Mouse (Mus musculus) layer of hippocampus, postnatal 25 days (tissue): Measurements from ENCODE around the gene Surf6. TPM values are rescaled to one million over a fixed set of nuclear protein-coding genes. Genes with fewer than 3 reads are reported as not detected.
"Not testable (repeated sequence)": the region's sequence is repeated elsewhere in the genome, so short reads cannot be mapped to it uniquely, and the experiment has no call there.

ENCODE experiments used
- DNase-seq, 2 experiments: peaks; one replicate each; pipeline ENCODE4 v3.0.0; 2022; ENCODE audit warnings: mixed read lengths in 2 of 2, low spot score in 1 of 2; ENCODE audit errors: extremely low spot score in 1 of 2
- total RNA-seq, 2 experiments: library from RNA; stranded (reverse); gene quantifications; 2 replicates each; pipeline ENCODE4 v1.2.3; 2021

Gene Surf6
- total RNA-seq, 2 experiments from 2014 or later: 25.1 to 26.4 TPM

GRCm38 (mm10) chr2:26914148-26914941, 11.7 kb upstream of the Surf6 start:
- no peak for DNase-seq

- DNase-seq: no peak
Measured at GRCm38 (mm10) chr2:26913416-26914147, 10.9 kb upstream of the Surf6 start.

- DNase-seq: no peak
Measured at GRCm38 (mm10) chr2:26912253-26912770, 9.6 kb upstream of the Surf6 start.

GRCm38 (mm10) chr2:26910994-26911765, 8.5 kb upstream of the Surf6 start:
- peak in 1 of 2 experiments; percentile 57 for DNase-seq

- peak; percentile 99 to 100 for DNase-seq
Measured at GRCm38 (mm10) chr2:26910124-26910993, 7.7 kb upstream of the Surf6 start, which contains the start of the genes Med22 and Rpl7a. Gene Med22, minus strand, starts transcription at chr2:26910677. Gene Rpl7a, plus strand, starts transcription at chr2:26910764.

GRCm38 (mm10) chr2:26909387-26909784, 6.7 kb upstream of the Surf6 start:
- DNase-seq: no peak

GRCm38 (mm10) chr2:26908710-26909386, 6.2 kb upstream of the Surf6 start:
- DNase-seq: no peak

- no peak for DNase-seq
Measured at GRCm38 (mm10) chr2:26907109-26907508, 4.4 kb upstream of the Surf6 start.

GRCm38 (mm10) chr2:26906431-26906830, 3.8 kb upstream of the Surf6 start:
- DNase-seq: no peak

GRCm38 (mm10) chr2:26905936-26906335, 3.3 kb upstream of the Surf6 start:
- no peak for DNase-seq

GRCm38 (mm10) chr2:26903311-26903710, 632 bp upstream of the Surf6 start:
- no peak for DNase-seq

GRCm38 (mm10) chr2:26901834-26902400, 762 bp downstream of the Surf6 start:
- no peak for DNase-seq

- DNase-seq: no peak
Measured at GRCm38 (mm10) chr2:26900731-26901130, 1.9 kb downstream of the Surf6 start.

- DNase-seq: no peak
Measured at GRCm38 (mm10) chr2:26895898-26896297, 6.8 kb downstream of the Surf6 start.

- not testable (repeated sequence) for DNase-seq
Measured at GRCm38 (mm10) chr2:26886170-26886569, 16.5 kb downstream of the Surf6 start.

GRCm38 (mm10) chr2:26885541-26885940, 17.1 kb downstream of the Surf6 start:
- not testable (repeated sequence) for DNase-seq

GRCm38 (mm10) chr2:26878571-26878970, 24.1 kb downstream of the Surf6 start:
- DNase-seq: no peak

GRCm38 (mm10) chr2:26870666-26871065, 32.0 kb downstream of the Surf6 start:
- no peak for DNase-seq

- DNase-seq: no peak
Measured at GRCm38 (mm10) chr2:26864879-26865278, 37.8 kb downstream of the Surf6 start, which contains the start of gene Abo. Gene Abo, minus strand, starts transcription at chr2:26864979.
